Mouse (Mus musculus): ENCODE measurements around the gene 4931422A03Rik. TPM values are rescaled to one million over a fixed set of nuclear protein-coding genes. Genes with fewer than 3 reads are reported as not detected.

4931422A03Rik gene
- total and polyA plus RNA-seq, 2 experiments, result not detected

- no peaks in the 10 kb centered on the region for H3K79me2 ChIP-seq (ENCODE audit: control insufficient read depth, insufficient read depth, low read length)
- TF ChIP-seq POLR2A (IDR thresholded peaks at IDR 0.05; ENCODE audit: extremely low read depth, insufficient read depth, low read length) (no peak), CTCF (IDR thresholded peaks at IDR 0.05; ENCODE audit: low read depth, low read length) (no peak)
- H3K4me1 ChIP-seq (ENCODE audit: control insufficient read depth, insufficient read depth, low read length), result peaks cover 2% of the 10 kb centered on the region; the same call in 1 of the 2 replicates
- no peaks in the 10 kb centered on the region for H3K27me3 ChIP-seq (ENCODE audit: control insufficient read depth, insufficient read depth, low read length)
- no peaks in the 10 kb centered on the region for H3K36me3 ChIP-seq (ENCODE audit: control insufficient read depth, insufficient read depth, low read length)
- no peak for DNase-seq (ENCODE audit: extremely low read depth, low read depth, low spot score)
- H3K27ac ChIP-seq (replicated peaks; ENCODE audit: insufficient read depth, low read depth, low read length), result no peak overlapping the region
- 93% methylated on average over 6 of the region's 6 CpGs for WGBS
- no peak overlapping the region for H3K9ac ChIP-seq (ENCODE audit: low read depth, low read length)
- H3K4me3 ChIP-seq (ENCODE audit: insufficient read depth, low read depth, low read length), result no peak overlapping the region
These were observed 74.9 kb downstream of the 4931422A03Rik start for GRCm38 (mm10) chr2:103953050-103953835.

GRCm38 (mm10) chr2:103947982-103948655, 80.0 kb downstream of the 4931422A03Rik start:
- Histone ChIP-seq H3K79me2 (ENCODE audit: control insufficient read depth, insufficient read depth, low read length) (no peaks in the 10 kb centered on the region), H3K36me3 (ENCODE audit: control insufficient read depth, insufficient read depth, low read length) (no peaks in the 10 kb centered on the region), H3K4me3 (ENCODE audit: insufficient read depth, low read depth, low read length) (no peak overlapping the region), H3K9ac (ENCODE audit: low read depth, low read length) (no peak overlapping the region), H3K27ac (replicated peaks; ENCODE audit: insufficient read depth, low read depth, low read length) (no peak overlapping the region), H3K4me1 (ENCODE audit: control insufficient read depth, insufficient read depth, low read length) (no peaks in the 10 kb centered on the region), H3K27me3 (ENCODE audit: control insufficient read depth, insufficient read depth, low read length) (no peaks in the 10 kb centered on the region)
- 72% methylated on average over 8 of the region's 8 CpGs for WGBS
- TF ChIP-seq CTCF (IDR thresholded peaks at IDR 0.05; ENCODE audit: low read depth, low read length) (no peak), POLR2A (IDR thresholded peaks at IDR 0.05; ENCODE audit: extremely low read depth, insufficient read depth, low read length) (no peak)
- DNase-seq (ENCODE audit: extremely low read depth, low read depth, low spot score), result no peak

GRCm38 (mm10) chr2:103946892-103947291, 81.3 kb downstream of the 4931422A03Rik start:
- Histone ChIP-seq H3K79me2 (ENCODE audit: control insufficient read depth, insufficient read depth, low read length) (no peaks in the 10 kb centered on the region), H3K4me3 (ENCODE audit: insufficient read depth, low read depth, low read length) (no peak overlapping the region)
- 85% methylated on average over 8 of the region's 8 CpGs for WGBS

GRCm38 (mm10) chr2:103945571-103946092, 82.5 kb downstream of the 4931422A03Rik start:
- Histone ChIP-seq H3K36me3 (ENCODE audit: control insufficient read depth, insufficient read depth, low read length) (no peaks in the 10 kb centered on the region), H3K27ac (replicated peaks; ENCODE audit: insufficient read depth, low read depth, low read length) (no peak overlapping the region), H3K9ac (ENCODE audit: low read depth, low read length) (no peak overlapping the region), H3K27me3 (ENCODE audit: control insufficient read depth, insufficient read depth, low read length) (no peaks in the 10 kb centered on the region), H3K79me2 (ENCODE audit: control insufficient read depth, insufficient read depth, low read length) (no peaks in the 10 kb centered on the region), H3K4me3 (ENCODE audit: insufficient read depth, low read depth, low read length) (no peak overlapping the region), H3K4me1 (ENCODE audit: control insufficient read depth, insufficient read depth, low read length) (no peaks in the 10 kb centered on the region)
- 74% methylated on average over 5 of the region's 5 CpGs for WGBS
- DNase-seq (ENCODE audit: extremely low read depth, low read depth, low spot score), result peak; percentile 12
- TF ChIP-seq POLR2A (IDR thresholded peaks at IDR 0.05; ENCODE audit: extremely low read depth, insufficient read depth, low read length) (no peak), CTCF (IDR thresholded peaks at IDR 0.05; ENCODE audit: low read depth, low read length) (no peak)

More at GRCm38 (mm10) chr2:103946892-103947291, 81.3 kb downstream of the 4931422A03Rik start:
- Histone ChIP-seq H3K27ac (replicated peaks; ENCODE audit: insufficient read depth, low read depth, low read length) (no peak overlapping the region), H3K36me3 (ENCODE audit: control insufficient read depth, insufficient read depth, low read length) (no peaks in the 10 kb centered on the region), H3K9ac (ENCODE audit: low read depth, low read length) (no peak overlapping the region), H3K27me3 (ENCODE audit: control insufficient read depth, insufficient read depth, low read length) (no peaks in the 10 kb centered on the region), H3K4me1 (ENCODE audit: control insufficient read depth, insufficient read depth, low read length) (no peaks in the 10 kb centered on the region)
- DNase-seq (ENCODE audit: extremely low read depth, low read depth, low spot score), result no peak
- TF ChIP-seq POLR2A (IDR thresholded peaks at IDR 0.05; ENCODE audit: extremely low read depth, insufficient read depth, low read length) (no peak), CTCF (IDR thresholded peaks at IDR 0.05; ENCODE audit: low read depth, low read length) (no peak)

- TF ChIP-seq POLR2A (IDR thresholded peaks at IDR 0.05; ENCODE audit: extremely low read depth, insufficient read depth, low read length), result no peak
- Histone ChIP-seq H3K79me2 (ENCODE audit: control insufficient read depth, insufficient read depth, low read length) (no peaks in the 10 kb centered on the region), H3K4me1 (ENCODE audit: control insufficient read depth, insufficient read depth, low read length) (no peaks in the 10 kb centered on the region), H3K27me3 (ENCODE audit: control insufficient read depth, insufficient read depth, low read length) (no peaks in the 10 kb centered on the region), H3K9ac (ENCODE audit: low read depth, low read length) (no peak overlapping the region), H3K4me3 (ENCODE audit: insufficient read depth, low read depth, low read length) (no peak overlapping the region), H3K36me3 (ENCODE audit: control insufficient read depth, insufficient read depth, low read length) (no peaks in the 10 kb centered on the region), H3K27ac (replicated peaks; ENCODE audit: insufficient read depth, low read depth, low read length) (no peak overlapping the region)
- WGBS, result 80% methylated on average over 2 of the region's 2 CpGs
- DNase-seq (ENCODE audit: extremely low read depth, low read depth, low spot score), result peak; percentile 27
These were observed 83.3 kb downstream of the 4931422A03Rik start for GRCm38 (mm10) chr2:103944859-103945258.
